Mouse (Mus musculus): ENCODE data around the gene Kif26b. TPM values are rescaled to one million over a fixed set of nuclear protein-coding genes. Genes with fewer than 3 reads are reported as not detected.

Kif26b gene
- polyA plus RNA-seq, 1 experiment from 2014 or later = 6.5 TPM

DNA sequence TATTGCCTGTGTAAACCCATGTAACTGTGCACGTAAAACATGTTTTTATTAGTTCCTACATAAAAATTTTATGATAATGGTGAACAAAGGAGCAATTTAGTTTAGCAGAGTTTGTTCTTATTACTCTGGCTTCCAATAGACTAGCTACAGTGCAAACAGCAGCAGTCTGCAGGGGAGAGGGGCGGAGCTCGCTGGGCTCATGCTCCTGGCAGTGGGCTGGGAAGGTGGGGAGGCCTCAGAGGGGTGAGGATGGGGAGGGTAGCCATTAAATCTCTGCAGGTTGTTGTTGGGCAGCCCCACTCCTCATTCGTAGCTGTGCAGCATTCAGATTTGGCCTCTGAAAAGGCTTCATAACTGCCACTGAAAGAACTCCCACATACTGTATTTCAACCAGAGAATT lies 171.2 kb downstream of the Kif26b start:
- Histone ChIP-seq H3K9ac (ENCODE audit: low read depth, low read length) (no peak overlapping the region), H3K27ac (ENCODE audit: low read depth, low read length) (no peak overlapping the region), H3K4me3 (ENCODE audit: low read depth, low read length) (no peak overlapping the region), H3K9me3 (ENCODE audit: control insufficient read depth, low read length) (no peaks in the 10 kb centered on the region), H3K4me2 (replicated peaks; ENCODE audit: low read depth, low read length) (no peak overlapping the region), H3K36me3 (ENCODE audit: control insufficient read depth, insufficient read depth, low read length) (no peaks in the 10 kb centered on the region), H3K27me3 (ENCODE audit: control insufficient read depth, insufficient read depth, low read length) (no peaks in the 10 kb centered on the region), H3K4me1 (replicated peaks; ENCODE audit: control insufficient read depth, insufficient read depth, low read length) (no peaks in the 10 kb centered on the region)
- no peak for DNase-seq (ENCODE audit: low spot score)
- ATAC-seq (ENCODE audit: low FRiP score) = no peak
- 64% methylated on average over 4 of the region's 4 CpGs for WGBS

DNA sequence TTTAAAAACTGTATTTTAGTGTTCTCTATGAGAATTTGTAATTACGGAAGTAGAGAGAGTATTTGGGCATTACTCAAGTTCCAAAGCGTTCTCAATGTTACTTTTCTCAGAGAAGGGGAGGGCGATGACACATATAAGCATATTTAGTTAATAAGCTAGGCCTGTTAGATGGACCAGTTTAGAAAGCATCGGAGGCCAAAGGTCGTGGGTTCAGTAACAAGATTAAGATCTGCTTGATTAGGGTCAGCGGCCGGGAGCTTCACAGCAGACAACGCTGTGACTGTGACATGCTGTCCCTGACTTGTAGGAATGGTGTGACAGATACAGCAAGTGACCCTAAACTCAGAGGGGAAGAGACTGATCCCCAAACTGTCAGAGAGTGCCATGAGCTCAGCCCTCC lies 174.6 kb downstream of the Kif26b start:
- Histone ChIP-seq H3K4me2 (replicated peaks; ENCODE audit: low read depth, low read length) (no peak overlapping the region), H3K36me3 (ENCODE audit: control insufficient read depth, insufficient read depth, low read length) (no peaks in the 10 kb centered on the region), H3K9me3 (ENCODE audit: control insufficient read depth, low read length) (no peaks in the 10 kb centered on the region), H3K9ac (ENCODE audit: low read depth, low read length) (no peak overlapping the region), H3K4me3 (ENCODE audit: low read depth, low read length) (no peak overlapping the region), H3K4me1 (replicated peaks; ENCODE audit: control insufficient read depth, insufficient read depth, low read length) (no peaks in the 10 kb centered on the region), H3K27ac (ENCODE audit: low read depth, low read length) (no peak overlapping the region), H3K27me3 (ENCODE audit: control insufficient read depth, insufficient read depth, low read length) (no peaks in the 10 kb centered on the region)
- ATAC-seq (ENCODE audit: low FRiP score) = no peak
- DNase-seq (ENCODE audit: low spot score) = no peak
- 72% methylated on average over 8 of the region's 8 CpGs for WGBS

DNA sequence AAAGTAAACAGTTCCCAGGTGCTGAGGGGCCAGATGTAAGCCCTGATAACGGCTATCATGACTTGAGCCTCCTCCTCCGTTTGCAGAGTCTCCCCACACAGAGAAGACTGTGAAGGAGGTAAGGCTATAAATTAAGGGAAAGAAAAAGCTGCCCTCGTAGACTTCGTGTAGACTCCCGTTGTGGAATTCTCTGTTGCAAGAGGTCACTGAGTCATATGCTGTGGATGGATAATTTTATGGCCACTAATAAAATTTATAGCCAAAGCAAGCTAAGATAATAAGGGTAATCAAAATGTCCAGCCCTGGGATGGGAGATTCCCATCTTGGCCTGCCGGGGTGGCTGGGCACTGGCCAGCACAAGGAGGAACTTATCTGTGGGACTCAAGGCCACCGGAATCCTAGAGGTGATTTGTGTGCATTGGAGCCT lies 179.0 kb downstream of the Kif26b start:
- Histone ChIP-seq H3K4me2 (replicated peaks; ENCODE audit: low read depth, low read length) (no peak overlapping the region), H3K9ac (ENCODE audit: low read depth, low read length) (no peak overlapping the region), H3K4me3 (ENCODE audit: low read depth, low read length) (no peak overlapping the region), H3K9me3 (ENCODE audit: control insufficient read depth, low read length) (no peaks in the 10 kb centered on the region), H3K36me3 (ENCODE audit: control insufficient read depth, insufficient read depth, low read length) (no peaks in the 10 kb centered on the region), H3K27ac (ENCODE audit: low read depth, low read length) (no peak overlapping the region), H3K4me1 (replicated peaks; ENCODE audit: control insufficient read depth, insufficient read depth, low read length) (no peaks in the 10 kb centered on the region), H3K27me3 (ENCODE audit: control insufficient read depth, insufficient read depth, low read length) (no peaks in the 10 kb centered on the region)
- no peak for ATAC-seq (ENCODE audit: low FRiP score)
- 81% methylated on average over 7 of the region's 7 CpGs for WGBS
- no peak for DNase-seq (ENCODE audit: low spot score)

DNA sequence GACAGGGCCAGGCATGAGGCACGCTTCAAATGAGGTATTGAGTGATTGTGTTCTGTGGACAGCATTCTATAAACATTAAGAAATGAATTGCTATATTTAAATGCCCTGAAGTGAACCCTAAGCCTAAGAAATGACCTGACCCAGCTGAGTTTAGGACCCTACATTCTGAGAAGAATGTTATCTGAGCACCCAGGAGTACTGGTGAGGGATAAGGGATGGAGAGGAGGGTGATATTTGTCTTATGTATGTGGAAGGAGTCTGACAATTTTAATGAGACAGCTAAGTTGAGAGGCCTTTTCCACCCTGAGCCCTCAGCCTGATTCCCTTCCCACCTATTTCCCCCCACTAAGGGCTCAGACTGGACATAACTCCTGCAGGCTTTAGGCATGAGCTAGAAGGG lies 179.4 kb downstream of the Kif26b start:
- Histone ChIP-seq H3K9me3 (ENCODE audit: control insufficient read depth, low read length) (no peaks in the 10 kb centered on the region), H3K4me2 (replicated peaks; ENCODE audit: low read depth, low read length) (no peak overlapping the region), H3K4me3 (ENCODE audit: low read depth, low read length) (no peak overlapping the region), H3K36me3 (ENCODE audit: control insufficient read depth, insufficient read depth, low read length) (no peaks in the 10 kb centered on the region), H3K4me1 (replicated peaks; ENCODE audit: control insufficient read depth, insufficient read depth, low read length) (no peaks in the 10 kb centered on the region), H3K27ac (ENCODE audit: low read depth, low read length) (no peak overlapping the region), H3K27me3 (ENCODE audit: control insufficient read depth, insufficient read depth, low read length) (no peaks in the 10 kb centered on the region), H3K9ac (ENCODE audit: low read depth, low read length) (no peak overlapping the region)
- no peak for ATAC-seq (ENCODE audit: low FRiP score)
- WGBS = 89% methylated on average over 1 of the region's 1 CpGs
- no peak for DNase-seq (ENCODE audit: low spot score)

DNA sequence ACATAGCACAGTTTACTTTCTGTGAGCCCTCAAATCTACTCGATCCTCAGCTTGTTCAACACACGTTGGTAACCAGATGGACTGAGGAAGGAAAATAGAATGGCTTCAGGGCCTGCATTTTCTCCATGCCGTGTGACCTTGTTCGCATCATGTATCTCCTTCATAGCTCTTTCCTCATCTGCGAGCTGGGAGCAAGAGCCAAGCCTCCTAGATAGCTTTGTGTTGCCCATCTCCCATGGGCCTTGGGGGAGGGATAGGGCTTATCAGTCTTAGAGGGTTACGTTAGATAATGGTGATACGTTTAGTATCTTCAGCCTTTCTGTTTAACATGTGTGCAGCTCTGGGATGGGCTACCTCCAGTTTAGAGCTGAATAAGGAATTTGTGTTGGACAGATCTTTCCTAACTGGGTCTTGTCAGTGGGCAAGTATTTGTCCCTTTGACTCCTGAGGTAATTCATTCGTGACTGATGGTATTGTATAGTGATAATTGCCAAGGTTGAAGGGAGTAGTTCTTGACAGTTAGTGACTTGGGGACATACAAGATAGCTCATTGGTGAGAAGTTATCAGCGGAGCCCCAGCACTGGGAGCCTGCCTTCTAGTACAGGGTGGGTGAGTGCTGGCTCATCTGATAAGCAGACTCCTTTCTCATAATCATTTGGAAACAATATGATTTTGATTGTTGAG lies 183.4 kb downstream of the Kif26b start:
- Histone ChIP-seq H3K4me3 (ENCODE audit: low read depth, low read length) (no peak overlapping the region), H3K4me1 (replicated peaks; ENCODE audit: control insufficient read depth, insufficient read depth, low read length) (no peaks in the 10 kb centered on the region), H3K27me3 (ENCODE audit: control insufficient read depth, insufficient read depth, low read length) (no peaks in the 10 kb centered on the region), H3K9ac (ENCODE audit: low read depth, low read length) (no peak overlapping the region), H3K27ac (ENCODE audit: low read depth, low read length) (no peak overlapping the region), H3K9me3 (ENCODE audit: control insufficient read depth, low read length) (no peaks in the 10 kb centered on the region), H3K4me2 (replicated peaks; ENCODE audit: low read depth, low read length) (no peak overlapping the region), H3K36me3 (ENCODE audit: control insufficient read depth, insufficient read depth, low read length) (no peaks in the 10 kb centered on the region)
- DNase-seq (ENCODE audit: low spot score) (no peak), ATAC-seq (ENCODE audit: low FRiP score) (no peak)
- WGBS = 84% methylated on average over 9 of the region's 9 CpGs

DNA sequence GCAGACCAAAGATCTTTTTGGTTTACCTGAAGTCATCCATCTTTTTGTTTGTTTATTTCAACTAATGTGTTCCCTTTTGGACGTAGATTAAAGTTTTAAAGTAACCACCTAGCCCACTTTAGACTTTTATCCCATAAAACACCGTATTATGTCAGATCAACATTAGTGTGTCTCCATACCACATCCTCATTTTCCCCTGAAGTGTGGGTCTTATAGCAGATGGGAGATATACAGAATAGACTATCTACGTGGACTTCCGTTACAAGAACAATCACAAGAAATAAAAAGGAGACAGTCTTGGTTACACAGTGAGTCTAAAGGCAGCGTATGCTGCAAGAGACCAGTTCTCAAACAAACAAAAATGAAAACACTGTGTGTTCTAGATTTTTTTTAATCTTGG lies 185.3 kb downstream of the Kif26b start:
- no peak overlapping the region for H3K4me3 ChIP-seq (ENCODE audit: low read depth, low read length)
- no peaks in the 10 kb centered on the region for H3K36me3 ChIP-seq (ENCODE audit: control insufficient read depth, insufficient read depth, low read length)
- H3K4me1 ChIP-seq (replicated peaks; ENCODE audit: control insufficient read depth, insufficient read depth, low read length) = no peaks in the 10 kb centered on the region
- no peaks in the 10 kb centered on the region for H3K27me3 ChIP-seq (ENCODE audit: control insufficient read depth, insufficient read depth, low read length)
- DNase-seq (ENCODE audit: low spot score) = no peak
- no peak overlapping the region for H3K9ac ChIP-seq (ENCODE audit: low read depth, low read length)
- H3K9me3 ChIP-seq (ENCODE audit: control insufficient read depth, low read length) = no peaks in the 10 kb centered on the region
- no peak for ATAC-seq (ENCODE audit: low FRiP score)
- 94% methylated on average over 5 of the region's 5 CpGs for WGBS
- H3K27ac ChIP-seq (ENCODE audit: low read depth, low read length) = no peak overlapping the region
- H3K4me2 ChIP-seq (replicated peaks; ENCODE audit: low read depth, low read length) = no peak overlapping the region

DNA sequence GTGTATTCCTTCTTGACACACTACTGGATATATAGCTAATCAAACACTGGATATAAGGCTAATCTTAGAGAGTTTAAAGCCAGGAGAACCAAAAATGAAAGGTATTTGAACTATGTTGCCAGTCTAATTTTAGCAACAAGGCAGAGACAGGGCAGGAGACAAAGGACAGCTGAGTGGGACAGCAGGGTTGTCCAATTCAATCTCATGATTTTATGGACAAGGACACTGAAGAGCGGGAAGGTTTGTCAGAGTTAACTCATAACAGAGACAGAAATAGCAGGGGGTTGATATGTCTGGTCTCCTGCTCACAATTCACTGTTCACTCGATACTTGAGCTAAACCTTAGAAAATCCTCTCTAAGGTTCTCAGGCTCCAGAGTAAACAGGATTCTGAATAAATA lies 187.5 kb downstream of the Kif26b start:
- ATAC-seq (ENCODE audit: low FRiP score) (no peak), DNase-seq (ENCODE audit: low spot score) (no peak)
- Histone ChIP-seq H3K4me1 (replicated peaks; ENCODE audit: control insufficient read depth, insufficient read depth, low read length) (no peaks in the 10 kb centered on the region), H3K4me3 (ENCODE audit: low read depth, low read length) (no peak overlapping the region), H3K9me3 (ENCODE audit: control insufficient read depth, low read length) (no peaks in the 10 kb centered on the region), H3K9ac (ENCODE audit: low read depth, low read length) (no peak overlapping the region), H3K36me3 (ENCODE audit: control insufficient read depth, insufficient read depth, low read length) (no peaks in the 10 kb centered on the region), H3K4me2 (replicated peaks; ENCODE audit: low read depth, low read length) (no peak overlapping the region), H3K27ac (ENCODE audit: low read depth, low read length) (no peak overlapping the region), H3K27me3 (ENCODE audit: control insufficient read depth, insufficient read depth, low read length) (no peaks in the 10 kb centered on the region)
- WGBS = 79% methylated on average over 2 of the region's 2 CpGs

DNA sequence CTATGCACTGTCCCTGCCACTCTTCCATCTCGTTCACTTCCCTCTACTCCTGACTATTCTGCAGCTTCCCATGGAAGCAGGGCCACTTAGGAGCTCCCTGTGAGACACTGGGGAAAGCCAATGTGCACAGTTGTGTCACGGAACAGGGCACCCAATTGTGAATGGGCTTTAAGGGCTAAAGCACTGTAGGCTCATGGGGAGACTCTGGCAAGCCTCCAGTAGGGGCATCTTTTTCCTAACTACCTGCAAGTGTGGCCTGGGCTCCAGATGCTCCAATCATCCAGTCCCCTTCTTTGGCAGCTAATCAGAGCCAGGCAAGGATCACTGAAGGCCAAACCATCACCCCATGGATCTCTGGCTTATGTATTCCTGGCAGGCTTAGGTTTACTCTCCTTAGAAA lies 191.9 kb downstream of the Kif26b start:
- H3K27me3 ChIP-seq (ENCODE audit: control insufficient read depth, insufficient read depth, low read length) = no peaks in the 10 kb centered on the region
- H3K4me3 ChIP-seq (ENCODE audit: low read depth, low read length) = no peak overlapping the region
- no peak overlapping the region for H3K4me2 ChIP-seq (replicated peaks; ENCODE audit: low read depth, low read length)
- ATAC-seq (ENCODE audit: low FRiP score) = no peak
- no peak overlapping the region for H3K9ac ChIP-seq (ENCODE audit: low read depth, low read length)
- H3K27ac ChIP-seq (ENCODE audit: low read depth, low read length) = no peak overlapping the region
- no peaks in the 10 kb centered on the region for H3K36me3 ChIP-seq (ENCODE audit: control insufficient read depth, insufficient read depth, low read length)
- no peaks in the 10 kb centered on the region for H3K4me1 ChIP-seq (replicated peaks; ENCODE audit: control insufficient read depth, insufficient read depth, low read length)
- H3K9me3 ChIP-seq (ENCODE audit: control insufficient read depth, low read length) = no peaks in the 10 kb centered on the region
- WGBS = 75% methylated on average over 2 of the region's 2 CpGs
- no peak for DNase-seq (ENCODE audit: low spot score)

DNA sequence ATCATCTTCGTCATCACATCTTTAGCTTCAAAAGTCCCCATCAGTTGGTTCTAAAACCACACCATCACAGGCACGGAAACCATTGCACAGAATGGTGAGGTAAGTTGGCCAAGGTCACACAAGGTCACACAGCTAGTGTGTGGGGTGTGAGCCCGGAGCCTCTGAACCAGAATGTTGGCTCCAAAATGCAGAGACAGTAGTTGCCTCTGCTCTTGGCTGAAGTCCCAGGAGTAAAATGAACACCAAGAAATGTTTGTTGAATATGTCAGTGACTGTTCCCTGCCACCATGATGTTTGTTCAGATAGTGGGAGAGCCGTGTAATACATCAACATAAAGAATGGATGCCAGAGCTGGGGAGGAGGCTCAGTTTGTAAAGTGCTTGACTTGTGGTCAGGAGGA lies 193.9 kb downstream of the Kif26b start:
- Histone ChIP-seq H3K9ac (ENCODE audit: low read depth, low read length) (no peak overlapping the region), H3K36me3 (ENCODE audit: control insufficient read depth, insufficient read depth, low read length) (no peaks in the 10 kb centered on the region), H3K27ac (ENCODE audit: low read depth, low read length) (no peak overlapping the region), H3K27me3 (ENCODE audit: control insufficient read depth, insufficient read depth, low read length) (no peaks in the 10 kb centered on the region), H3K9me3 (ENCODE audit: control insufficient read depth, low read length) (no peaks in the 10 kb centered on the region), H3K4me2 (replicated peaks; ENCODE audit: low read depth, low read length) (no peak overlapping the region), H3K4me1 (replicated peaks; ENCODE audit: control insufficient read depth, insufficient read depth, low read length) (no peaks in the 10 kb centered on the region), H3K4me3 (ENCODE audit: low read depth, low read length) (no peak overlapping the region)
- ATAC-seq (ENCODE audit: low FRiP score) (no peak), DNase-seq (ENCODE audit: low spot score) (no peak)
- WGBS = 90% methylated on average over 4 of the region's 4 CpGs

All from hindbrain, embryonic 11.5 days (tissue).